Mouse (Mus musculus) bone marrow, adult 2 months (tissue): Measurements from ENCODE around the gene Pou3f1.

ENCODE experiments used
- CTCF ChIP-seq: fragments of 200-500 bp; IDR thresholded peaks from 2 replicates; pipeline ENCODE4 v1.5.1; 2011; ENCODE audit warnings: low read length, control low read depth; ENCODE audit not compliant: control insufficient read depth, insufficient read depth
- POLR2A ChIP-seq: fragments of 200-500 bp; IDR thresholded peaks from 2 replicates; pipeline ENCODE4 v1.6.1; 2011; ENCODE audit warnings: low read depth, mild to moderate bottlenecking, control low read depth, low read length, borderline replicate concordance; ENCODE audit not compliant: control insufficient read depth

GRCm38 (mm10) chr4:124639715-124640114 is 16.9 kb upstream of the Pou3f1 start:
- no peak for TF ChIP-seq CTCF
- TF ChIP-seq POLR2A, result no peak
